Mouse (Mus musculus): ENCODE measurements around the gene Snx5.

DNA sequence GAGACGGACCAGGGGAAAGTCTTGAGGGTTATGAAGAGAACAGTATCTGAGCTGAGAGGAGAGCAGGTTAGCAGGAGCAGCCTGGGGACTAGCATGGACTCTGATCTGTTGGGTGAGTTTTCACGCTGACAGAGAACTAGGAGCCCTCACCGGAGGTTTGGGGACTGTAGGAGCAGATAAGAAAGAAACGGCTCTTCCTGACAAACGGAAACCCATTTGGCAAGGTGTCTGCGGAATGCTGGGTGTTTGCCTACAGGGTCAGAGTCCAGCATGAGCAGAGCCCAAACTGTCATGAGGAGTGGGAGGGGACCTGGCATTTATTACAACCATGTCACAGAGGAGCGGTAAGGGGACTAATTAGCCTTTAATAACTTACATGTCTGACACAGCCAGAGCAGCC is 40.2 kb downstream of the Snx5 start:
- TF ChIP-seq CTCF (IDR thresholded peaks at IDR 0.05; ENCODE audit: extremely low read depth, insufficient read depth, insufficient read length, insufficient replicate concordance) (no peak), POLR2A (IDR thresholded peaks at IDR 0.05; ENCODE audit: low read depth, low read length) (no peak)

Measured in spleen, adult 2 months (tissue).